Mouse (Mus musculus): ENCODE data around the gene Gm973. TPM values are rescaled to one million over a fixed set of nuclear protein-coding genes. Genes with fewer than 3 reads are reported as not detected.

Gene Gm973
- polyA plus RNA-seq, 1 experiment = 0.13 TPM

- under 1% methylated on average over 36 of the region's 36 CpGs for WGBS
- H3K4me1 ChIP-seq (ENCODE audit: control insufficient read depth, insufficient read depth, insufficient read length, low read length) = no peaks in the 10 kb centered on the region
- H3K27me3 ChIP-seq (ENCODE audit: control insufficient read depth, insufficient read depth, low read length) = no peaks in the 10 kb centered on the region
- peak within 1 kb of the TSS; percentile 86 for H3K27ac ChIP-seq (ENCODE audit: insufficient read depth, low read depth, low read length)
- peak within 1 kb of the TSS; percentile 94 for H3K4me3 ChIP-seq (ENCODE audit: low read depth, low read length)
- H3K36me3 ChIP-seq (ENCODE audit: control insufficient read depth, insufficient read depth, low read length) = peaks cover 5% of the 10 kb centered on the region
- TF ChIP-seq CTCF (IDR thresholded peaks at IDR 0.05; ENCODE audit: extremely low read depth, insufficient read length, insufficient replicate concordance, low read depth, low read length) (no peak), POLR2A (IDR thresholded peaks at IDR 0.05; ENCODE audit: low read depth, low read length) (peak; percentile 91)
These were observed 154.6 kb downstream of the Gm973 start, which contains the start of gene Sumo1 for GRCm38 (mm10) chr1:59670641-59671168. TSS of gene Sumo1 (minus strand) at chr1:59670834.

DNA sequence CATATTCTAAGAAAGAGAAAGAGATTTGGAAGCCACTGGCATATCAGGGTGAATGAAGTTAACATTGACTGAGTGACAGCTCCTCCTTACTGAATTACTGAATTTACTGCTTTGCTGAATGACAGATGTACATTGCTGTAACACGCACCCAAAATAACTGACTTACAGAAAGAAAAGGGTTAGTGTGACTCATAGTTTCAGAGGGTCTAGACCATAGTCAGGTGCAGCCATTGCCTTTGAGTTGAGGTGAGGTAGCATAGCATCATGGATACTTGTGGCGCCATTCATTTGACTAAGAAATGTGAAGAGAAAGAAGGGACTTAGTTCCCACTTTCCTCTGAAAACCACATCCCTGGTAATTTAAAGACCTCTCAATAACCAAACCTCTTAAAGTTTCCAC, 157.6 kb downstream of the Gm973 start:
- H3K27me3 ChIP-seq (ENCODE audit: control insufficient read depth, insufficient read depth, low read length) = no peaks in the 10 kb centered on the region
- H3K36me3 ChIP-seq (ENCODE audit: control insufficient read depth, insufficient read depth, low read length) = no peaks in the 10 kb centered on the region; the same call in 1 of the 2 replicates
- TF ChIP-seq POLR2A (IDR thresholded peaks at IDR 0.05; ENCODE audit: low read depth, low read length) (no peak), CTCF (IDR thresholded peaks at IDR 0.05; ENCODE audit: extremely low read depth, insufficient read length, insufficient replicate concordance, low read depth, low read length) (no peak)
- no peak overlapping the region for H3K27ac ChIP-seq (ENCODE audit: insufficient read depth, low read depth, low read length)
- no peaks in the 10 kb centered on the region for H3K4me1 ChIP-seq (ENCODE audit: control insufficient read depth, insufficient read depth, insufficient read length, low read length)
- no peak overlapping the region for H3K4me3 ChIP-seq (ENCODE audit: low read depth, low read length)
- WGBS = 94% methylated on average over 2 of the region's 2 CpGs

DNA sequence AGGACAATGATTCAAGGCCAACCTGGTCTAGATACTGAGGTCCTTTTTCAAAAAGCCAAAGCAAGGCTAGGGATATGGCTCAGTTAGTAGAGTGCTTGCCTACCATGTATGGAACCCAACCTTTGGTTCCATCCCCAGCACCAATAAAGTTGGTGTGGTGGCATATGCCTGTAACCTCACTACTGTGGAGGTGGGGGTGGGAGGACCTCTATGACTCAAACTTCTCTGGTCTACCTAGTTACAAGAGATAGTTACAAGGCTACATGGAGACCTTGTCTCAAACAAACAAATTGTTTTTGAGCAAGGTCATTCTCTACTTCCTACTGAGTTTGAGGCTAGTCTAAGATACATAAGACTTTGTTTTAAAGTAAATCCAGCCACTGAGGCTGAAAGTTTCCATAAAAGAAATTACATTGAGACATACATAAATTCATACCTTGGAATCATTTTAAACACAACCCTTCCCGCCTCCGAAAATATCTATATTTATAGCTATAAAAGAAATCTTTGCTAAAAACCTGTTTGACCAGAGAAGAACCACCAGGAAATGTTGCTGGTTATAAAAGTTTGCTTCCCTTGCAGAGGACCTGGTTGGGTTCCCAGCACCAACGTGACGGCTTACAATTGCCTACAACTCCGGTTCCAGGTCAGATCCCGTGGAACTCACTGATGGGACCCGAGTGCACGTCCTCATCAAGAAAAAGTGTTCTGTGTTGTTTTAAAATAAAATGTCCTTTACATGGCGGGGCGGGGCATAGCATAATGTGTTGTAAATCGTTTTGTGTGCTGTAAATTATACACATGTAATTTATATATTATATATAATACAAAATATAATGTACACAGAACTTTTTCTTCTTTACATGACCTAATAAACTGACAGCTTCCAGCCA, 168.1 kb downstream of the Gm973 start:
- Histone ChIP-seq H3K27me3 (ENCODE audit: control insufficient read depth, insufficient read depth, low read length) (no peaks in the 10 kb centered on the region), H3K4me1 (ENCODE audit: control insufficient read depth, insufficient read depth, insufficient read length, low read length) (peaks cover 2% of the 10 kb centered on the region; the same call in 1 of the 2 replicates), H3K4me3 (ENCODE audit: low read depth, low read length) (peak overlapping the region; percentile 61), H3K27ac (ENCODE audit: insufficient read depth, low read depth, low read length) (peak overlapping the region; percentile 64), H3K36me3 (ENCODE audit: control insufficient read depth, insufficient read depth, low read length) (peaks cover 3% of the 10 kb centered on the region)
- WGBS = 4% methylated on average over 11 of the region's 11 CpGs
- TF ChIP-seq POLR2A (IDR thresholded peaks at IDR 0.05; ENCODE audit: low read depth, low read length) (no peak), CTCF (IDR thresholded peaks at IDR 0.05; ENCODE audit: extremely low read depth, insufficient read length, insufficient replicate concordance, low read depth, low read length) (no peak)

DNA sequence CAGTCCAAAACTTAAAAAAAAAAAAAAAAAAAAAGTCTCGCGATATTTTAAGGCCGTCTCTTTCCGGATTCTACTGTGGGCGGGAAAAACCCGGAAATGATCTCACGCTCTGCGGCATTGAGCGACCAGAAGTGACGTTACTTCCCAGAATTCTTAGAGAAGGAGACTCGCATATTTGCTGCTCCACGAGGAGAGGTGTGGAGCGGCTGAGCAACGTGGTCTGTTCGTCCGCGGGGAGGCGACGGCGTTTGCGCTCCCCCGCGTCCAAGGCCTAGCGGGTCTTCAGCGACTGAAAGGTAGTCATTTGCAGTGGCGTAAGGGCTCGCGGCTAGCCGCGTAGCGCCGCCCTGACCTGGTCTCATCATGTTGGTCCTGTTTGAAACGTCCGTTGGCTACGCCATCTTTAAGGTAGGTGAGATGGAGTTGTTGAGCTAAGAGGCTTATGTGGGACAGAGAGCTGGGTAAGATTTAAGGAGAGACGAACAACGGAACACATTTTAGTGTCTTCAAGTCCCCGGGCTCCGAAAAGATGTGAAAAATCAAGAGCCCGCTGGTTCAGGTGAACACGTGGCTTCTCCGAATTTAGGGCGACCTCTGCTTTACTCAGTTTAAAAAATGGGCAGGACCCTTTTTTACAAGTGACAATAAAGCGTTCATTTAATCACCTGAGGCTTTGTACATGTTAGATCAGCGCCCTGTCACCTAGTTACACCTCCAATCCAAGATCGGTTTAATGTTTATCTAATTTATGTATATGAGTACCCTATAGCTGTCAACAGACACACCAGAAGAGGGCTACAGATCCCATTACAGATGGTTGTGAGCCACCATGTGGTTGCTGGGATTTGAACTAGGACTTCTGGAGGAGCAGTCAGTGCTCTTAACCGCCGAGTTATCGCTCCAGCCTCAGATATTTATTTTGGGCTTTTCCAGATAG, 169.0 kb downstream of the Gm973 start, which contains the start of gene Nop58:
Nop58 (plus strand) TSS at position 153 of the 937 bp plus-strand sequence.
- Histone ChIP-seq H3K36me3 (ENCODE audit: control insufficient read depth, insufficient read depth, low read length) (peaks cover 3% of the 10 kb centered on the region), H3K27me3 (ENCODE audit: control insufficient read depth, insufficient read depth, low read length) (no peaks in the 10 kb centered on the region), H3K4me1 (ENCODE audit: control insufficient read depth, insufficient read depth, insufficient read length, low read length) (peaks cover 2% of the 10 kb centered on the region; the same call in 1 of the 2 replicates), H3K27ac (ENCODE audit: insufficient read depth, low read depth, low read length) (peak within 1 kb of the TSS; percentile 64), H3K4me3 (ENCODE audit: low read depth, low read length) (peak within 1 kb of the TSS; percentile 90)
- under 1% methylated on average over 49 of the region's 49 CpGs for WGBS
- TF ChIP-seq CTCF (IDR thresholded peaks at IDR 0.05; ENCODE audit: extremely low read depth, insufficient read length, insufficient replicate concordance, low read depth, low read length) (no peak), POLR2A (IDR thresholded peaks at IDR 0.05; ENCODE audit: low read depth, low read length) (peak; percentile 75)

Other genes with a start within 250 kb of the Gm973 start
- 10.5 and 15.1 TPM in 2 replicates for gene Fzd7, start 33.8 kb upstream of the Gm973 start, polyA plus RNA-seq (2012; rRNA removed)
- gene Sumo1, start 154.6 kb downstream of the Gm973 start, polyA plus RNA-seq (2012; rRNA removed) = 1.4 and 2.2 TPM in 2 replicates
- gene Nop58, start 168.7 kb downstream of the Gm973 start, polyA plus RNA-seq (2012; rRNA removed) = 4.1 and 8.2 TPM in 2 replicates
- gene Bmpr2, start 247.1 kb downstream of the Gm973 start, polyA plus RNA-seq (2012; rRNA removed) = 0.89 and 1.9 TPM in 2 replicates

Data from small intestine, adult 2 months (tissue).